Mouse (Mus musculus) macrophage (primary cell): Measurements from ENCODE around the gene Rap1gds1. TPM values are rescaled to one million over a fixed set of nuclear protein-coding genes. Genes with fewer than 3 reads are reported as not detected.

ENCODE experiments used
- polyA plus RNA-seq: library from polyadenylated mRNA; stranded (reverse); fragments of 250-400 nt; gene quantifications from 3 replicates; pipeline ENCODE4 v1.2.4, GENCODE M21; 2018; ENCODE audit warnings: inconsistent platforms

Gene Rap1gds1
- polyA plus RNA-seq, 1 experiment from 2014 or later = 62.8 TPM

Other genes with a start within 250 kb of the Rap1gds1 start
- gene Stpg2, start 130.5 kb upstream of the Rap1gds1 start, polyA plus RNA-seq = not detected in 3 replicates